Mouse (Mus musculus): ENCODE measurements at regions not wholly inside any gene's neighbourhood (a gene's known extent, or its start where the extent isn't known, plus 50 kb on each side); places are given as distances from the start of the nearest gene placed in this dataset.

DNA sequence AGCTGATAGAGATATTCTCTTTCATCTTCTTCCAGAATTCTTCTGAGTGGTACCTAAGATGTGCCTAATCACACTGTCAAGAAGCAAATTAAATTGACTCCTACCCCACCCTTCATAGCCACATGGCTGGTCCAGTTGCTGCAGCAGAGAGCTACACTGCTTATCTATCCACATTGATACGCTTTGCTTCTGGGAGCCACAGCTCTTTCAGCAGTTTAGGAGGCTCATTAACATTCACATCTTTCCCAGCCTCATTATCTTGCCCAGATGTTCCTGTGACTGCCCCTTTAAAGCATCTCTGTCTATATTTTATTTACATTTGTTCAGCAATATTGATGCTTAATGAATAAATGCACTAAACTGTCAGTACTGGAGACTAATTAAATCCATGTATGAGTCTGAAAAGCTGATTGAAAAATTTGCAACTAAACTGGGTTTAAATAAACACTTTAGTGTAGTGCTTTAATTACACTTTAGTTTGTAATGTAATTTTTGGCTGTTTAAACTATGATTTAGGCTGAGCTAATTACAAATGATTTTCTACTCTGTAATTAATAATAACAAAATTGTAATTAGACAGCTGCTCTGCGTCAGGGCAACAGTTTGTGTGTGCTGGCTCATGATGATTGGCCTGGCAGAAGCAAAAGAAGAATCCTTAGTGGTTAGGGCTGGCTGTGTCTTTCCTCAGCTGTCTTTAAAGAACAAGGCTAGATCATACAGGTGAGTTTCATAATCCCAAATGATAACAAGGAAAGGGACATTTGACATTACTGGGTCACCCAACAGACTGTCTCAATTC is 632.5 kb upstream of the Tle4 start:
- DNase-seq (ENCODE audit: low read depth, low spot score) = no peak

DNA sequence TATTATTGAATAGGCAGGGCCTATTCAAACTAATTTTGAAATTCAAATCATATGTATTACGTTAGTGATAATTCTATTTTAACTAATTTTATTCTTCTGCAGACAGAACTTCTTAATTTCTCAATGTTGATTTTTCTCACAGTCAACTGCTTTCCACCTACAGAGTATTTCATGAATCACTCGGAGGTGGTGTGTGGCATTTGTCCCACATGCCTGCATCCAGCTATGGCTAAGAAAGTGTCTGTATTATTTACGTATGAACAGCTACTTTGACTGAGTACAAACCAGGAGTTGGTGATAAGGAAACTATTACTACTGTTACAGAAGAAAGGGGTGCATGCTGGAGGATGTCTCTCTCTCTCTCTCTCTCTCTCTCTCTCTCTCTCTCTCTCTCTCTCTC is 619.5 kb upstream of the Tle4 start:
- no peak for DNase-seq (ENCODE audit: low read depth, low spot score)

DNA sequence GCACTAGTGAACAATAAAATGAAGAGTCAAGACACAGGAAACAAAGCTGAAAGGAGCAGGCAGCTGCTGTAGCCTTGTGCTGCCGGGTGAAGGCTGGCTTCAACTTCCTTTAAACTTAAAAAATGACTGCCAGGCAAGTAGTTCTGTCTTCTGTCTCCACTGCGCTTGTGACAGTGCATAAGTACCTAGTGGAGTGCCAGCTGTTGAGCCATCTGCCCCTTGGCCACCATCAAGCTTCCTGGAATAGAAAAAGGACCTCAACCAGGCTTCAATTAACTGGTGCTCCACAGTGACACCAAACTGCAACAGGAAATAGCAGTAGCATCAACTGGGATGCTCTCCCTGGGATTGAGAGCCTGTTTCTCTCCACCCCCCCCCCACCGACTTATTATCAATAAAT is 616.8 kb upstream of the Tle4 start:
- no peak for DNase-seq (ENCODE audit: low read depth, low spot score)

DNA sequence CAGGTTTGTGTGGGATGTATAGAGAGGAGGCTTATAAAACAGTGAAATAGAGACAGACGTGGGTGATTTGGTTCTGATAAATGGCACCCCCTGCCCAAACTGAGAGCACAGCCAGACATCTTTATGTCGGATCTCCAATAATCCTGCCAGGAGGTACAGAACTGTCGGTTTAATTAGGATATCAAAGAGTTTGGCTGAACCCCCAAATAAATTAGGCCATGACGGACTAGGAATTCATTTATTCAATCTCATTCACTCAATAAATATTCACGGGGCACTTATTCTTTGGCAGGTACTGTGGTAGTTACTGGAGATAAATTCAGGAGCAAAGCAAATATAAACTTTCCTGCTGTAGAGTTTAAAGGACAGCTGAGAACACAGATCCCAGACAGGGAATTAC is 615.0 kb upstream of the Tle4 start:
- no peak for DNase-seq (ENCODE audit: low read depth, low spot score)

DNA sequence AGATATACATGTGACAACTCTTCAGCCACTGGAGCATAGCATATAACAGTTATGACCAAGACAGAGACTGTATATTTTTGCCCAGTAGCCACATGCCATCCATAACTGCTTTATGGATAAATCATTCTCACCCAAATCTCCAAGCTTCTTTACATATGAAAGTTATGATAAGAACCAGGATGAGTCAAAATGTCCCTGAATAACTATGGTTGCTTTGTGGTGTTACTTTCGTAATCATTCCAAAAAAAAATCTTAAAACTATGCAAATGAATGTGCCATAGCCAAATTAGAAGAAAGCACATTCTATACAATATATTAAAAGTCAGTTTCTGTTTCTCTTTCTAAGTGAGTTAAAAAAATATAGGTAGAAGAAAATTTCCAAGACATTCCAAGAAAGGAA is 605.2 kb upstream of the Tle4 start:
- DNase-seq (ENCODE audit: low read depth, low spot score) = no peak

DNA sequence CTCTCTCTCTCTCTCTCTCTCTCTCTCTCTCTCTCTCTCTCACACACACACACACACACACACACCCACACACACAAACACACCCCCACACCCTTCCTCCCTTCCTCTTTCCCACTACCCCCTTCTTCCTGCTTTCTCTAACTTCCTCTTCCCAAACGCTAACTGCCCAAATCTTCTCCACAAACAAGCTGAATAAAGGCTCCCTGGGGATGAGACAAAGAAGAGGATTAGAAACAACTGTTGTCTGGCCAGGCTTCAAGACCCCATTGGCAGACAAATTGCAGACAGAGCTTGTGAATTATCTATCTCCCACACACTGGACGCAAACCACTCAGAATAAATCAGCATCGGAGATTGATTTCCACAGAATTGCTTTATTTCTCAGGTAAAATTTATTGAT is 603.4 kb upstream of the Tle4 start:
- DNase-seq (ENCODE audit: low read depth, low spot score) = no peak

DNA sequence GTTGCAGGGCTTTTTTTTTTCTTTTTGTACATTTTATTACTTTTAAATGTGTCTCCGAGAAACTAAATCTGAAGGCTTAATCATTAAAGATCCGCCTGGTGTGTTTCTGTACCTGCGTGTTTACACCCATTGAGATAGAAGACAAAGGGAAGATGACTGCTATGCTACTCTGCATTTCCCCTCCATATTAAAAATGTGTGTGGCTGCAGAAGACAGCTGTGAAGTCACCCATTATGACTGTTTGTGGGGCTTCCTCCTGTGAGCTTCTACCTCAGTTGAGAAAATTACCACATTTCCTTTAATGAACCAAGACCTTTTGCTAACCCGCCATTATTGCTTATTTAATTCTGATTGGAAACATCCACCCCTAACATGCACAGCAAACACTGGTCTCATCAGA is 602.9 kb upstream of the Tle4 start:
- no peak for DNase-seq (ENCODE audit: low read depth, low spot score)

DNA sequence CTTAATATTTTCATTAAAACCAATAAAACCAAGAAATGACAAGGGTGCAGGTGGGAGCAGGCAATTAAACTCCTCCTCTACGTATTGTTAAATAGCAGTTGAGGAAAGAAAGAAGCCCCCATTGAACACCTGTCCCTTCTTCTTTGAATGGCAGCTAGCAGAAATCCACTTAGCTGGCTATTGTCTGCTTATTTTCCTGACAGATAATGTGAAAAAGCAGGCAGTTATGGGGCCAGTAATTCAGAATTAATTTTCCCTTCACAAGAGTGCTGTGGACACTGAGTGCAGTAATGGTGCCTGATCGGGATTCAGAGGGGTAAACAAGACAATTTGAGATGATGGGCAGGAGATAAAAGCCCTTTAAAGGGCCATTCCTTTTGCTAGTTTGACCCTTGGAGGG is 602.5 kb upstream of the Tle4 start:
- DNase-seq (ENCODE audit: low read depth, low spot score) = no peak

DNA sequence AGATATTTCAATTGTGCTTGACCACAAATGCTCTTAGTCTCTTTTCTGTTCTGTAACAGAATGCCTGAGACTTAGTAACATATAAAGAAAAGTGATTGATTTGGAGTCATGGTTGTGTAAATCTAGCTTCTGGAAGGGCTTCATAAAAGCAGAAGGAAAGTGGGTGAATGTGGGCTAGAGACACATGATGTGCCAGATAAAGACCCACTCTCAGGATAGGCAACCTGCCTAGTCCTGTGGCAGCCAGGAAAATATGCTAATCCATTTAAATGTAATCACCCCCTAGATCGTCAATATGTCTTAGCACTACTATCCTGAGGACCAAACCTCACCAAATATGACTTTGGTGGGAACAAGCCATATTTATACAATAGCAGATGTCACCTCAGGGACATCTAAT is 601.8 kb upstream of the Tle4 start:
- no peak for DNase-seq (ENCODE audit: low read depth, low spot score)

DNA sequence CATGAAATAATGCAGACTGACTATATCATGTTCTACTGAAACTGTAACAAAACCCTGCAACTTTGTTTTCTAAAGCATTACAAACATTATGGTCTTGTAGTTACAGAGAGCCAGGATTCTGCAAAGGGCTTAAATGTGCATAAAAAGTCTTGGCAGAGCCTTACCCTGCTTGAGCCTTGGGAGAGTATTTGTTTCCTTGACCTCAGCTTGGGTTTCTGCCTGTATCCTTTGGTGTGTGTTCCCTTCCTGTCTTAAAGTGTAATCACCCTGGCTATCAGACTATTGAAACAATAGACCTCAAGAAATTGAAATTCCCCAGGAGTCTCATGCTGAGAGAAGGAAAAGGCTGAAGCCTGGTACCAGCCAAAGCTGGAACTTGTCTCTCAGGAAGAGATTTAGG is 577.4 kb upstream of the Tle4 start:
- no peak for DNase-seq (ENCODE audit: low read depth, low spot score)

DNA sequence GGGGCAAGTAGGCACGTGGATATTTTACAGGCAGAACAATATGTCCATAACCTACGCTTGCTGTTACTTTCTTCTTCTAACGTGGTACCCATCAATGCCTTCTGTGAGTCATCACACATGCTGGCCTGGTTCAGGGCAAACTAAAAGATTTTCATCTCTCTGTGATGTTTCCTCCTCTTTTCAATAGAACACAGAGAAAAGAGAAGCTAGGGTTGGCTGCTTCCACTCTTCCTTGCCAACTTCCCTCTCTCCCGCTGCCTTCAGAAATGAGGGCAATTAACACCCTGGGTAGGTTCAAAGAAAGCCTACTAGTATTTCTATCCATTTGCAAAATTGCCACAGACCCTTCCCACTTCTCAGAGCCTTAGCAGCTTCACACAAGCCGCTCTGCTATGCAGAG is 575.5 kb upstream of the Tle4 start:
- no peak for DNase-seq (ENCODE audit: low read depth, low spot score)

DNA sequence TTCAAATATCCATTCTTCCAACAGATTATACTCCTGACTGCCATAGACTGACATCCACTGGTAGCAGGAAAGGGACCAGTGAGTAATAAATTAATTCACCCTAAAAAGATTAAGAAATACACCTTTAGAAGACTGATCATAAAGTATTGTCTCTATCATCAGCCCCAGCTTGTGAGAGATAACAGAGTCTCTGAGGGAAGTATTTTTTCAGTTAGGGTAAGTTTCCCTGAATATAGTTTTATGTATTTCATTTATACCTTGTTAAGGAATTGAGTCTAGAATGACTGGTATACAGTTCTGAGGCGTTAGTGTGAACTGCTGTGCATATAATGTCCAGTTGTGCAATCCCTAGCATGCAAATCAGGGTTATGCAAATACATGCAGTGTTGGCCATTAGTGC is 569.3 kb upstream of the Tle4 start:
- no peak for DNase-seq (ENCODE audit: low read depth, low spot score)

DNA sequence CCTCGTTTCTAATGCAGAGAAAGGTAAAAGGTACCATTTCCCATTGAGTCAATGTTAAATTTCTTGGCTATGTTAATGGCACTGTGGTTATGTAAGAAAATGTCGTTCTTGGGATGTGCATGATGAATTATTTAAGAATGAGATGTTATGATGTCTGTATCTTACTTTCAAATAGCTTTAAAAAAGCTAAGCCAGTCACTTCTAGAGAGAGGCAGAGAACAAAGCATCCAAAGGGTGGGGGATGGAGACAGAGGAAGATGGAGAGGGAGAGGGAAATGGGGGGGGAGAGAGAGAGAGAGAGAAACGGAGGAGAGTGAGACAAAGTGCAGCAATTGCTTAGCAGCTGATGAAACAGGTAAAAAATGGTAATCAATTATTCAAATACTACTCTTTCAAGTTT is 562.8 kb upstream of the Tle4 start:
- DNase-seq (ENCODE audit: low read depth, low spot score) = no peak

DNA sequence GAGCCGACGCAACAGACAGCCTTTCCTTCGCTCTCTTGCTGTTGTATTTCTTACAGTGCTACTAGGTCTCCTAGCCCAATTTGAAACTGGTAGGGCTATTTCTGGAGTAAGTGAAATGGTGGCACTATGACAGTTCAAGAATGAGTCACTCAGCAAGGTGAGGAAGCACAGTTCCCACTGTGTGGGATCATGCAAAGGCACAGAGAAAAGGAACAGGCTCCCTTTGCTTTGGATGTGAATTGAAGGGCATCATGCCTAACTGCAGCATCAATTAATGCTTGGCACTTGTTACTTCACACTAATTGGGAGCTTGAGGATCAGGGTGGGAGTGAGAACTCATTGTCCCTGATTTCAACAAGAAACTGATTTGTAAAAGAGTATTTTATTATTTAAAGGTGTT is 560.8 kb upstream of the Tle4 start:
- DNase-seq (ENCODE audit: low read depth, low spot score) = no peak

DNA sequence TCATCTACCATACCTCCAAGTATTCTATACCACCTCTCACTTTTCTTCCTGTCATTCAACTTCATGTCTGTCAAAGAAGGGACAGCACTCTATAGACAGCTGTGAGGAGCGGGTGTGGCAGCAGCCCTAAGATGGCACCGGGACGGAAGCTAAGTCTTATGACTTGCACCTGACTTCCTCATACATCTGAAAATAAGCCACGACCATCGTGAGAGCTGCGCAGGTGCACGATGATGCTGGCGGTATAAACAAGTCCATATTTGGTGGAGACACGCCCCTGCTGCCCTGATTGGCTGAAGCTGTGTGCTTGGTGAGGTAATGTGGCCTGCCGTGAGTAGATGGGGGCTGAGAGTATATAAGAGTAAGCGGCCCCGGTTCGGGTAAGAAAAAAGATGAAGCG is 560.3 kb upstream of the Tle4 start:
- no peak for DNase-seq (ENCODE audit: low read depth, low spot score)

DNA sequence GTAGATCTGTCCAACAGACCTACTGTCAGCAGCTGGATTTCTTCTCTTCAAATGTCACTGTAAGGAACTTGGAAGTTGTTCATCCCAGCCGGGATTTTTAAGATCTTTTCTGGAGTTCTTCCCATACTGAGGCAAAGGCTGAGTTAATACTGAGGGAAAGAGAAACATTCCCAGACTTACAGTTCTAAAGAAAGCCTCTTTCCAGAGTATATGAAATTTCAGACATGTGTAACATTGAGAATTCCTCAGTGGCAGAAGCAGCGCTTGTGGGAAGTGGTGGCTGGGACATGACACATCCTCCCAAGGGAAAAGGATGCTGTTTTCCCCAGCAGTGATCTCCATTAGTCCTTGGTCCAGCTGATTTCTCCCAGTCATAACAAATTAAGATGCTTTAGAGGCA is 556.8 kb upstream of the Tle4 start:
- DNase-seq (ENCODE audit: low read depth, low spot score) = no peak

DNA sequence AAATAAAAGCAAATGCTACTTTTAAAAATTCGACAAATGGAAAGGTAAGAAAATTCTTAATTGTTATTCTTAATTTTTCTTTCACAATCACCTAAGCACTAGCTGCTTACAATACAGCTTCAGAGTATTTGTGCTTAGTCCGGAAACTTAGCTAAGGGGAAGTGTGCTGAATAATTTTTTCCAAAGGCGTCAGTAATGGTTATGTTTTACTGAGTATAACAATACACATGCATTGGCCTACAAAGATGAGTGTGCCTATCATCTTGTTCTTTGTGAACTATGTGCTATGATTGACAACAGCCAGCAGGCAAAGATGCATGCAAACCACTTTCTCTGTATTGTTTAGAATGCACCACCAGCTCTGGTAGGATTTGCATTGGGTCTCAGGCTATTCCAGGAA is 548.5 kb upstream of the Tle4 start:
- DNase-seq (ENCODE audit: low read depth, low spot score) = no peak

DNA sequence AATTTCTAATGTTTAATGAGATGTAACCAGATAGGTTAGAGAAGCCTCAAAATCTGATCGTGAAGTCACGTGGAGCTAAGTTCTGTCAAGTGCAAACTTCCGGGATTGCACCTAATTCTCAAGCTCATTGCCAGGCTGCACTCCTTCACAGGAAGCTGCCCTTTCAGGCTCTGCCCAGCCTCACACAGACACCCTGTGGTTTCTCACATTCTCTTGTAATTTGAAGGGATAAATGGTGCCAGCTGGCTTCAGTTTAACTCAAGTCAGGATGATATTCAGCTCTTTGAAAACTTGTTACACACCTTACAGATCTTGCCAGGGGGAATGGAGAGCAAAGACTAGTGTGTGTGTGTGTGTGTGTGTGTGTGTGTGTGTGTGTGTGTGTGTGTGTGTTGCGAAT is 529.3 kb upstream of the Tle4 start:
- no peak for DNase-seq (ENCODE audit: low read depth, low spot score)

DNA sequence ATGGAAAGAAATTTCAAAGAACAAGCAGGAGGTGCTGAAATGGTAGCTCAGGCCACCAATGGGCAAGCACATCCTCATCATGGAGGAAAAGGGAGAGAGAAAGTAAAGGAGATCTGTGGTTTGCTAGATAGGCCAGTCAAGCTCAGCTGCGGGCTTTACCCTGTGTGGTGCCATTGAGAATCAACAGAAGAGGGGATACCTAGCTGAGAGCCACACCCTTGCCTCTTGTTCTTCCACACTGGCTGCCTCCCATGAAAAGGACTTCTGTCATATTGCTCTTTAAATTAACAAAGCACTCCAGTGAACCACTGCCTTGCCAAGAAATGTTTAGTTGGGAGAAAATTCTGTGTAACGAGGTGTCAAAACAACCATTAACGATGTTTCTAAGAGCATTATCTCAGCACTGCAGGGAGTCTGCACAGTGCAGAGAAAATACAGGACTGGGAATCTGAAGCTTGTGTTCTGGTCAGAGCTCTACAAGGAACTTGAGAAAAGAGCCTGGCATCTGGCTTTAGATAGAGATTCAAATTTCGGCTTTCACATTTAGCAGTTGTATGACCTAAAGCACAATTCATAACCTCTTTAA is 510.7 kb upstream of the Tle4 start:
- DNase-seq (ENCODE audit: low read depth, low spot score) = no peak

DNA sequence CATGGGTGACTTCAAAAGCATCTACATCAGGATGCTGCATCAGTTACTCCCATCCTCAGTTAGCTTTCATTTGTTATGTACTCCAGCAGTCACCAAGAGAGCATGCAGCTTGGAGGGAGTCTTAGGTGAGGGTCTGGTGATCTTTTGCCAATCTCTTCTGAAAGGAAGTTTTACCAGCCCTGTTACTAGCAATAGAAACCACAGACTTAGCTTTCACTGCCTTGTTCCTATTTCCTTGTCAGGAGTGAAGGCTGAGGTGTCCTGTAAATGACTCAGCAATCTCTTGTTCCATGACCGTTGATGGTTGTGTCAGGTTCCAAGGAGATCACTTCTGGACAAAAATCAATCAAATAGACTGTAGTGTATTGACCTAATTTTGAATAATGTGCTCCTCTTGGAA is 497.2 kb upstream of the Tle4 start:
- no peak for DNase-seq (ENCODE audit: low read depth, low spot score)

DNA sequence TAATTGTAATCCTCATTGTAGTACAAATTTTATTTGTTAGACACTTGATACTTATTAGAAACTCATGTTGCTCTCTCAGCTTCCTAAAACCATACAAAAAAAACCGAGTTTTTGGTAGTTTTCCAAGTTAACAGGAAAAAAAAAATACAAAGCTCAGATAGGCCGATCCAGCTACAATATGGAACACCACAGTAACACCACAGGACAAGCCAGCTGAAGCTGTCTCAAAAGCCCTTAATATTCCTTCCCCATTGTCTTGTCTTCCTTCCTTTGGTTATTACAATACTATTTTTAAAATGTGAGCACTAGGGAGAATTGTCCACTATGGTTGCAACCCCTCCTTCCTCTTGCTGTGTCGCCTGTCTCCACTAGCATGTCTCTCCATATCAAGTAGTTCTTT is 495.7 kb upstream of the Tle4 start:
- DNase-seq (ENCODE audit: low read depth, low spot score) = no peak

DNA sequence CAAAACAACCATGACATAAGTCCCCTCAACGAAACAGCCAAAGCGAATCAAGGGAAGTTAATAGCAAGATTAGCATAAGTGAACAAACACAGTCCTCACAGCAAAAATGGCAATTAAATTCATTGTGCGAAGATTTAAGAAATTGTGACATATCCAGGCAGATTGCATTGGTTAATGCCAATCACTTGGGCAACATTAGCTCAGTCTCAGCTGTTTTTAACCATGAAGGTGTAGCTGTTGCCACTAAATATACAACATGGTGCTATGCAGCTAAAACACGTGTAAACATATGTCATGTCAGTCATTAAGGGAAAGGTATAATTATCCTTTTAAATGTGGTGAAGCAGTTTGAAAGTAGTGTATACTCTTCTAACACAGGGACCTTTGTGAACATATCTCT is 482.8 kb upstream of the Tle4 start:
- DNase-seq (ENCODE audit: low read depth, low spot score) = no peak

DNA sequence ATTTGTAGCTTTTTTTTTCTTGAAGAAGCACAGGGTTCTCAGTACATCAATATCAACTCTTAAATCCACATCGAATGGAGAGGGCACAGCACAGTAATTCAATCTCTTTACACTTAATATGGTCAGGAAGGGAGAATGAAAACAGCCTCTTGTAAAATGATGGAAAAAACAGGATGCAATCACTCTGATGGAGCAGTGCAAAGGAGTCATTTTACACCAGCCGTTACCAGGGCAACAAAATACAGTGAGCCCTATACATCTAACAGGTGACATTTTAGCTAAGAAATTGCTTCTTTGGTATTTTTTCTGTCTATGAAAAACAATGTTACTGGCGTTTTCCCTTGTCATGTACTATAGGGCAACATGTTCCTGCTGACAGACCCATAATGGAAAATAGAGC is 459.9 kb upstream of the Tle4 start:
- no peak for DNase-seq (ENCODE audit: low read depth, low spot score)

DNA sequence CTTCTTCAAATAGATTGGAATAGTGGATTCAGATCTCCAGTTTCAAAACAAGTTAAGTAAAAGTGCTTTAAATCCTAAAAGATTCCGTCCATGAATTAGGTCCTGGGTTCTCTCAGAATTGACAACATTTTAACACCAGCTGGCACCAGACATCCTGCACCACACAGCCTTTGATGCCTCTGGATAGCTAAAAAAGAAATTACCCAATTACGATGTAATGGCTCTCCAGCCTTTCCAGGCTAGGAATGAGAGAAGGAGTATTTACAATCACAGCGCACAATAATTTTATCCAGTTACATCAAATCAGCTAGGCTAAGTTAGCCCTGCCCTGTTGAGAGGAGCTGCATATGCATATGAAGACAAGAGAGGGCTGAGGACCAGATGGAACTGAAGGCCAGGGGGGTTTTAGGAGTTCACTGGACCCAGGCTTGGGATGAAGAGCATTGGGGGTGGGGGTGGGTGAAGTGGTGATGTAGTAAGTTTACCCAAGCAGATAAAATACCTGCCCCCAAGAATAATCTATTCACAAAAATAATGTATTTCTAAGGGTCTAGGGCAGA is 455.8 kb upstream of the Tle4 start:
- DNase-seq (ENCODE audit: low read depth, low spot score) = no peak
